Mouse (Mus musculus) cerebellum, adult 2 months (tissue): ENCODE measurements around the gene Gpatch8. TPM values are rescaled to one million over a fixed set of nuclear protein-coding genes. Genes with fewer than 3 reads are reported as not detected.
"Not testable (repeated sequence)": the region's sequence is repeated elsewhere in the genome, so short reads cannot be mapped to it uniquely, and the experiment has no call there.

Source experiments
- DNase-seq, 2 experiments: peaks; one replicate each; pipeline ENCODE4 v3.0.0; 2021
- H3K27ac ChIP-seq: fragments of 200-500 bp; 2 replicates; pipeline ENCODE4 v1.5.1; 2012; ENCODE audit warnings: low read length, control low read depth, inconsistent platforms; ENCODE audit not compliant: insufficient read depth
- H3K27me3 ChIP-seq: fragments of 200-500 bp; 2 replicates; pipeline ENCODE4 v1.6.1; 2012; ENCODE audit warnings: inconsistent platforms, mild to moderate bottlenecking, low read length, moderate library complexity; ENCODE audit not compliant: control insufficient read depth, insufficient read depth
- H3K4me1 ChIP-seq: fragments of 200-500 bp; 2 replicates; pipeline ENCODE4 v1.6.1; 2011; ENCODE audit warnings: low read length; ENCODE audit not compliant: control insufficient read depth, insufficient read depth
- H3K4me3 ChIP-seq: fragments of 200-500 bp; replicated peaks from 2 replicates; pipeline ENCODE3; 2011; ENCODE audit warnings: mild to moderate bottlenecking, low read depth, low read length, control low read depth; ENCODE audit not compliant: insufficient read depth
- CTCF ChIP-seq: fragments of 200-500 bp; IDR thresholded peaks from 2 replicates; pipeline ENCODE4 v1.5.1; 2011; ENCODE audit warnings: low read depth, mild to moderate bottlenecking, control low read depth, low read length, moderate library complexity, borderline replicate concordance; ENCODE audit not compliant: insufficient read depth
- POLR2A ChIP-seq: fragments of 200-500 bp; IDR thresholded peaks from 2 replicates; pipeline ENCODE4 v1.6.1; 2011; ENCODE audit warnings: low read length, control low read depth, borderline replicate concordance; ENCODE audit not compliant: insufficient read depth
- WGBS: fragments of 180-500 bp; shearing (Covaris S2); methylation state at CpG from one replicate; pipeline ENCODE4 v1.1.7; 2018; 5-methylcytosine and 5-hydroxymethylcytosine counted together
- polyA plus RNA-seq: library from polyadenylated mRNA; depleted of rRNA; stranded (reverse); fragments of >200 nt; gene quantifications from 2 replicates; pipeline ENCODE4 v1.2.3, GENCODE M21; 2012

The Gpatch8 gene
- polyA plus RNA-seq, 1 experiment: 64.7 TPM

DNA sequence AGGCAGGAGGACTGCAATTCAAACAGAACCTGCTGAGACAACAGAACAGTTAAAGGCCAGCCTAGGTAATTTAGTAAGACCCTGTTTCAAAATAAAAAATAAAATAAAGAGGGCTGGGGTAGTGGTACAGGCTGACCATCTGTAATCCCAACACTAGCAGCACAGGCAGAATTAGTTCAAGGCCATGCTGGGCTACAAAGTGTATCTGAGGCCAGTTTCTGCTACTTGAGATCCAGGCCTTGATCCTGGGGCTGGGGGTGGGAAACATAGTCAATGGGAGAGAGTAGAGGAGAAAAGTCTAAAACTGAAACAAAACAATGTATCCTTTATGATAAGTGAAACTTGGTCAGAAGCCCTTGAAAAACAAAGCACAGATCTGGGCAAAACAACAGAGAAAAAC, 5.0 kb downstream of the Gpatch8 start:
- H3K4me3 ChIP-seq: no peak overlapping the region
- H3K4me1 ChIP-seq: peaks cover 6% of the 10 kb centered on the region
- H3K27ac ChIP-seq: no peak overlapping the region
- no peak for TF ChIP-seq POLR2A
- no peak for TF ChIP-seq CTCF
- DNase-seq: no peak
- H3K27me3 ChIP-seq: no peaks in the 10 kb centered on the region

DNA sequence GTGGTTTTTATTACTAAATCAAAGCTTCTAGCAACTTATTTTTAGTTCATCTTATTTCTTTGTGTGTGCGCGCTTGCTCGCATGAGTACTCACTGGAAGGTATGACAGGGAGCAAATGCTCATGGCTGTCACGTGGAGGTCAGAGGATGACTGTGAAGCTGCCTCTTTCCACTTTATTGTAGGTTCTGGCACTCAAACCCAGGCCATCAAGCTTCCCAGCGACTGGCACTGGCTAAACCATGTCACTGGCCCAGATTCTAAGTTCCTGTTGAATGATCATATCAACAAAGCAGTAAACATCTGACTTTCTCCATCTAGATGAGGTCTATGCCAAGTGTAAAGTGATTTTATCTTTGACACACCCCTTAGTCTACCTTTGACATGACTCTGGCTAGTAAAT, 14.7 kb downstream of the Gpatch8 start:
- TF ChIP-seq CTCF (no peak), POLR2A (no peak)
- H3K27ac ChIP-seq: no peak overlapping the region
- no peak for DNase-seq
- no peak overlapping the region for H3K4me3 ChIP-seq
- no peaks in the 10 kb centered on the region for H3K27me3 ChIP-seq
- 74% methylated on average over 5 of the region's 5 CpGs for WGBS
- H3K4me1 ChIP-seq: peaks cover 12% of the 10 kb centered on the region

DNA sequence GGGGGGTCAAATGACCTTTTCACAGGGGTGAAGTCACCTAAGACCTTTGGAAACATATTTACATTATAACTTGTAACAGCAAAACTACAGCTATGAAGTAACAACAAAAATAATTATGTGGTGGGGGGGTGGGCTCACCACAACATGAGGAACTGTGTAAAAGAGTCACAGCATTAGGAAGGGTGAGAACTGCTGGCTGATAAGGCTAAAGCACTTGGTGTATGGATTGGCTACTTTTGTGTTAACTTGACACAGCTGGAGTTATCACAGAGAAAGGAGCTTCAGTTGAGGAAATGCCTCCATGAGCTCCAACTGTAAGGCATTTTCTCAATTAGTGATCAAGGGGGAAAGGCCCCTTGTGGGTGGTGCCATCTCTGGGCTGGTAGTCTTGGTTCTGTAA, 15.9 kb downstream of the Gpatch8 start:
- not testable (repeated sequence) for H3K4me3 ChIP-seq, DNase-seq, H3K4me1 ChIP-seq, H3K27me3 ChIP-seq, H3K27ac ChIP-seq

- TF ChIP-seq CTCF (no peak), POLR2A (no peak)
- no peak for DNase-seq
- 76% methylated on average over 1 of the region's 1 CpGs for WGBS
Measured at GRCm38 (mm10) chr11:102539690-102540089, 16.5 kb downstream of the Gpatch8 start.

DNA sequence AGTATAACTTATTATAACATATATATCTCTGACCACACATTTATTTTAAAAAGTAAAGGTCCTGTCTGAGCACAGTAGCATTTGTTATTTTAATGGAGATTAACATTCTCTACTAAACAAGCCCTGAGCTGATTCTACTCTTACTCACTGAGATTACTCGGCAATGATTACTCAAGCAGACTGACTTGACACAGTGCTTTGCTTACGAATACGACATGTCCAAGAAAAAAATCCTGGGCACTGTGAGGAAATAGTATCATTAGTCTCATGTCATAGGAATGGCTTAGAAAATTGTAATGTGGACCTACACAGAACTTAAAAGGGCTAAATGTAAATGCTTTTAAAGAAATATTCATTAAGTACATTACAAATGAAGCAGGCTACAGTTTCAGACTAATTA, 20.0 kb downstream of the Gpatch8 start:
- Histone ChIP-seq H3K4me3 (no peak overlapping the region), H3K27me3 (no peaks in the 10 kb centered on the region), H3K4me1 (no peaks in the 10 kb centered on the region; the same call in 1 of the 2 replicates), H3K27ac (no peak overlapping the region)
- WGBS: 38% methylated on average over 3 of the region's 3 CpGs
- TF ChIP-seq CTCF: no peak
- no peak for TF ChIP-seq POLR2A
- DNase-seq: no peak

More at GRCm38 (mm10) chr11:102539690-102540089, 16.5 kb downstream of the Gpatch8 start:
- H3K4me1 ChIP-seq: peaks cover 4% of the 10 kb centered on the region
- H3K27ac ChIP-seq: no peak overlapping the region
- no peaks in the 10 kb centered on the region for H3K27me3 ChIP-seq
- no peak overlapping the region for H3K4me3 ChIP-seq

DNA sequence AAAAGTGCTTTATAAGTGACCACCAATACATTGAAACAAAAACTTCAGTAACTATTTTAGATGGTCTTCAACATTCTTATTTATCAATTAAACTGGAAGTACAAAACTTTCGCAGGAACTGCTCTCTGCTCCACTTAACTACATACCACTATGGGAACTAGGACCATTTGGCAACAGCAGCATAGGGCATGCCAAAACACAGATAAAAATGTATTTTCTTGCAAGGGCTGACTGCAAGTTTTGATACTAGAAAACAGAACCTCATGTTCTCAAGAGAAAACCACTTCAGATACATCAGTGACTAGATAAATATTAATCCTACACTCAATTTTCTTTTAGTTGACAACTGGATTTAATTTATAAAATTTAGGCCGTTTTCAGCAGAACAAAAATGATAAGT, 22.1 kb downstream of the Gpatch8 start:
- WGBS: 89% methylated on average over 2 of the region's 2 CpGs
- DNase-seq: no peak
- Histone ChIP-seq H3K4me3 (no peak overlapping the region), H3K27me3 (no peaks in the 10 kb centered on the region), H3K27ac (no peak overlapping the region), H3K4me1 (no peaks in the 10 kb centered on the region; the same call in 1 of the 2 replicates)
- TF ChIP-seq POLR2A (no peak), CTCF (no peak)

GRCm38 (mm10) chr11:102531425-102531824, 24.8 kb downstream of the Gpatch8 start:
- WGBS: 56% methylated on average over 5 of the region's 5 CpGs
- H3K27ac ChIP-seq: no peak overlapping the region
- no peaks in the 10 kb centered on the region; the same call in 1 of the 2 replicates for H3K4me1 ChIP-seq
- H3K27me3 ChIP-seq: no peaks in the 10 kb centered on the region
- H3K4me3 ChIP-seq: no peak overlapping the region
- no peak for TF ChIP-seq POLR2A
- DNase-seq: no peak

GRCm38 (mm10) chr11:102514793-102515424, 41.3 kb downstream of the Gpatch8 start:
- no peaks in the 10 kb centered on the region for H3K27me3 ChIP-seq
- WGBS: 93% methylated on average over 1 of the region's 1 CpGs
- H3K4me3 ChIP-seq: no peak overlapping the region
- no peak overlapping the region for H3K27ac ChIP-seq
- no peaks in the 10 kb centered on the region for H3K4me1 ChIP-seq
- TF ChIP-seq POLR2A (no peak), CTCF (no peak)
- DNase-seq: no peak
